Mouse (Mus musculus) small intestine, adult 2 months (tissue): ENCODE data around the gene Atp1a1.

Experiments used
- CTCF ChIP-seq: fragments of 200-500 bp; IDR thresholded peaks from 2 replicates; pipeline ENCODE4 v1.5.1; 2012; ENCODE audit warnings: low read depth, mild to moderate bottlenecking, control low read depth, inconsistent platforms, low read length, moderate library complexity, mixed read lengths; ENCODE audit not compliant: insufficient replicate concordance, insufficient read length; ENCODE audit errors: extremely low read depth
- POLR2A ChIP-seq: fragments of 200-500 bp; IDR thresholded peaks from 2 replicates; pipeline ENCODE4 v1.6.1; 2012; ENCODE audit warnings: low read depth, mild to moderate bottlenecking, control low read depth, inconsistent platforms, low read length, moderate library complexity

- no peak for TF ChIP-seq CTCF
- no peak for TF ChIP-seq POLR2A
Measured at GRCm38 (mm10) chr3:101533373-101533772, 71.1 kb downstream of the Atp1a1 start.
